Mouse (Mus musculus): ENCODE results near the gene Cfap61.

DNA sequence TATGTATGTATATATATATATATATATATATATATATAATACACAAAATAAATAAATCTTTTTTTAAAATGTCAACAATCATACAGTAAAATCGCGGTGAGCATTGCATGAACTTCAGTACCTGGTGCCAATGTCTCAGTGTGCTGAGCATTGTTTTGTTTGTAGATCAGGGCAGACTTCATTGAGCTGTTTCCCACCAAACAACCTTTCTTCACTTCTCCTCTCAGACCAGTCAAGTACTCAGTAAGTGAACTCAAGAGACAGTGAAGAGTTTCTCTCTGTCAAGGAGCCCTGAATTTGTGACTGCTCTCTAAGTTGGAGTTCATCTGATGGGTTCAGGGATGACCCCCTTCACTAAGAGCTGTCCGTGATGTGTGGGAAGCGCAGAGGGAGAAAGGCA, 38.0 kb downstream of the Cfap61 start:
- TF ChIP-seq POLR2A (IDR thresholded peaks at IDR 0.05; ENCODE audit: control insufficient read depth, extremely low read depth, insufficient read depth, low read length, poor library complexity) (no peak), CTCF (IDR thresholded peaks at IDR 0.05; ENCODE audit: borderline replicate concordance, control insufficient read depth, extremely low read depth, insufficient read depth, low read length, poor library complexity) (no peak)
